In genomic region chr5:67649156-67649555, GRCm38 (mm10) we compare ENCODE assay signal across 32 mouse cellular contexts.
"Had no signal": no experiment of that assay in that cellular context is flagged by ENCODE, and none has a peak within 500 bp of the region (broad histone marks: within the 10 kb centered on the region; RNA-seq: fewer than 3 reads in every experiment).

No protein-coding gene starts in this region.

- H3K9me3 ChIP-seq: heart, embryonic 12.5 days; heart, embryonic 13.5 days; heart, embryonic 15.5 days; hindbrain, embryonic 10.5 days; hindbrain, embryonic 12.5 days; hindbrain, embryonic 13.5 days; hindbrain, embryonic 15.5 days; intestine, embryonic 15.5 days; kidney, embryonic 15.5 days had no signal

- ATAC-seq: hindbrain, embryonic 16.5 days; hindbrain, postnatal 0 days; inflammation-experienced regulatory T-cells, adult 6 months; intestine, embryonic 15.5 days had no signal

- DNase-seq: heart, postnatal 10 days; heart, postnatal 14 days; heart, postnatal 36 days; kidney, adult 11 months; kidney, adult 18-20 months; kidney, adult 2 months; kidney, adult 8-10 months; kidney, adult 9 months; kidney, postnatal 10 days; kidney, postnatal 14 days; kidney, postnatal 25 days; kidney, postnatal 36 days; kidney, postnatal 4 days; layer of hippocampus, adult 9-11 months; layer of hippocampus, postnatal 36 days had no signal

- H3K4me3 ChIP-seq: heart, embryonic 12.5 days; heart, embryonic 13.5 days; heart, embryonic 15.5 days; hindbrain, embryonic 10.5 days; hindbrain, embryonic 12.5 days; hindbrain, embryonic 13.5 days; hindbrain, embryonic 15.5 days; intestine, embryonic 15.5 days; kidney, embryonic 15.5 days; layer of hippocampus, adult 2 months; left cerebral cortex, adult 2 months had no signal

- H3K27me3 ChIP-seq: heart, embryonic 12.5 days; heart, embryonic 13.5 days; heart, embryonic 15.5 days; intestine, embryonic 15.5 days; kidney, embryonic 15.5 days had no signal

- H3K36me3 ChIP-seq: heart, embryonic 12.5 days; heart, embryonic 13.5 days; heart, embryonic 15.5 days; intestine, embryonic 15.5 days had no signal

- H3K27ac ChIP-seq: heart, embryonic 13.5 days; heart, embryonic 15.5 days; hindbrain, embryonic 10.5 days; hindbrain, embryonic 12.5 days; hindbrain, embryonic 13.5 days; hindbrain, embryonic 14.5 days; hindbrain, embryonic 15.5 days; hindbrain, postnatal 0 days; intestine, embryonic 15.5 days; kidney, embryonic 15.5 days; kidney, postnatal 0 days; layer of hippocampus, adult 2 months; left cerebral cortex, adult 2 months had no signal

- H3K4me2 ChIP-seq: heart, embryonic 11.5 days; heart, embryonic 12.5 days; heart, embryonic 13.5 days; heart, embryonic 15.5 days; hindbrain, embryonic 12.5 days; hindbrain, embryonic 13.5 days; hindbrain, embryonic 14.5 days; hindbrain, embryonic 15.5 days; intestine, embryonic 15.5 days; kidney, embryonic 15.5 days had no signal

- H3K9ac ChIP-seq: heart, embryonic 12.5 days; heart, embryonic 13.5 days; heart, embryonic 15.5 days; hindbrain, embryonic 12.5 days; hindbrain, embryonic 13.5 days; hindbrain, embryonic 14.5 days; hindbrain, embryonic 15.5 days; intestine, embryonic 15.5 days; kidney, embryonic 15.5 days had no signal

- H3K4me1 ChIP-seq: heart, embryonic 15.5 days; hindbrain, embryonic 10.5 days; hindbrain, embryonic 12.5 days; hindbrain, embryonic 13.5 days; hindbrain, embryonic 15.5 days; intestine, embryonic 15.5 days had no signal
